ENCODE assay signal across 8 mouse cellular contexts in the genomic region with DNA sequence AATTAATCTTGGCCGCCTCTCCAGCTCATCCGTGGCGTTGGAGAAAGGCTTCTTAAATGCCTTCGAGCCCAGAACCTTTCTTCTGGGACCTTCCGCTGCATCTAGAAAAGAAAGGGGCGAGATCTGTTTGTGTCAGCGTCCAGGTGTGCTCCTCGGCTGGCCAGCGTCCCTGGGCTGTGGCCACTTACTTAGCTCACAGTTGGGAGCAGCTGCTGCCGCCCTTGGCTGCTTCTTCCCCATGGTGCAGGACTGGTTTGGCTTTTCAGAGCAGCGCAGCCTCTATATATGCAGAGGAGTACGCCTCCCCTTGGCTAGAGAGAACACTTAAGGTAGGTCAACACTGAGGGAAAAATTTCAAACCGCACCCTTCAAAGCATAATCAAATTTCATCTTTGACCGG. TPM values are rescaled to one million over a fixed set of nuclear protein-coding genes. Genes with fewer than 3 reads are reported as not detected.
DNase-seq lines count a peak whose midpoint lies in the region; ATAC-seq and TF ChIP-seq lines count a peak whose summit lies in the region.
"Had no signal": no experiment of that assay in that cellular context is flagged by ENCODE, and none has a peak within 500 bp of the region (broad histone marks: within the 10 kb centered on the region; RNA-seq: fewer than 3 reads in every experiment).

No protein-coding gene starts in this region.

- H3K4me3 ChIP-seq in C2C12 (ENCODE audit: insufficient read depth, poor library complexity, severe bottlenecking): no peak overlapping the region
- peak overlapping the region; percentile 93 for H3K4me3 ChIP-seq in E14TG2a.4 (replicated peaks; ENCODE audit: low read length)
- peak overlapping the region; percentile 93; the same call in 1 of the 2 replicates for H3K4me3 ChIP-seq in forebrain, postnatal 0 days (ENCODE audit: low read depth, low read length)
- H3K4me3 ChIP-seq in limb, embryonic 11.5 days (ENCODE audit: low read depth, low read length): peak overlapping the region; percentile 99
- H3K4me3 ChIP-seq in midbrain, embryonic 11.5 days (ENCODE audit: low read depth, low read length): peak overlapping the region; percentile 97; the same call in 1 of the 2 replicates

- H3K4me2 ChIP-seq in forebrain, postnatal 0 days (ENCODE audit: low read depth): peak overlapping the region; percentile 93
- peak overlapping the region; percentile 91 for H3K4me2 ChIP-seq in limb, embryonic 11.5 days (ENCODE audit: low read depth, severe bottlenecking)
- peak overlapping the region; percentile 86 for H3K4me2 ChIP-seq in midbrain, embryonic 11.5 days

- peaks cover 57% of the 10 kb centered on the region for H3K4me1 ChIP-seq in E14TG2a.4 (replicated peaks; ENCODE audit: low read depth, low read length)
- H3K4me1 ChIP-seq in forebrain, postnatal 0 days (ENCODE audit: insufficient read depth): peaks cover 12% of the 10 kb centered on the region; the same call in 1 of the 2 replicates
- H3K4me1 ChIP-seq in limb, embryonic 11.5 days (ENCODE audit: control insufficient read depth, insufficient read depth, low read length): peaks cover 22% of the 10 kb centered on the region
- peaks cover 16% of the 10 kb centered on the region for H3K4me1 ChIP-seq in midbrain, embryonic 11.5 days (ENCODE audit: control insufficient read depth, insufficient read depth, low read length)

- no peak for ATAC-seq in forebrain, postnatal 0 days
- ATAC-seq in limb, embryonic 11.5 days (ENCODE audit: insufficient number of reproducible peaks, low FRiP score, low TSS enrichment, low read depth): no peak
- ATAC-seq in midbrain, embryonic 11.5 days (ENCODE audit: low FRiP score): no peak

- DNase-seq in forebrain, postnatal 0 days: no peak
- DNase-seq in limb, embryonic 11.5 days (ENCODE audit: low spot score): peak; percentile 62
- DNase-seq in midbrain, embryonic 11.5 days (ENCODE audit: low spot score, missing footprints): peak; percentile 91
- no peak for DNase-seq in left cerebral cortex, adult 18-20 months (ENCODE audit: low spot score in 2 of 2)
- no peak for DNase-seq in left cerebral cortex, adult 9 months (ENCODE audit: low spot score in 2 of 2)

- no peaks in the 10 kb centered on the region for H3K9me3 ChIP-seq in E14TG2a.4 (ENCODE audit: low read length)
- H3K9me3 ChIP-seq in forebrain, postnatal 0 days (ENCODE audit: low read length): no peaks in the 10 kb centered on the region
- no peaks in the 10 kb centered on the region for H3K9me3 ChIP-seq in limb, embryonic 11.5 days (ENCODE audit: control insufficient read depth, low read length)
- no peaks in the 10 kb centered on the region for H3K9me3 ChIP-seq in midbrain, embryonic 11.5 days (ENCODE audit: control insufficient read depth, low read length)

- H3K36me3 ChIP-seq in C2C12 (ENCODE audit: control insufficient read depth, insufficient read depth): no peaks in the 10 kb centered on the region
- no peaks in the 10 kb centered on the region for H3K36me3 ChIP-seq in E14TG2a.4 (ENCODE audit: insufficient read depth, low read length)
- H3K36me3 ChIP-seq in forebrain, postnatal 0 days (ENCODE audit: insufficient read depth): no peaks in the 10 kb centered on the region
- no peaks in the 10 kb centered on the region for H3K36me3 ChIP-seq in limb, embryonic 11.5 days (ENCODE audit: control insufficient read depth, insufficient read depth, low read length)
- no peaks in the 10 kb centered on the region for H3K36me3 ChIP-seq in midbrain, embryonic 11.5 days (ENCODE audit: control insufficient read depth, insufficient read depth, low read length)

- H3K79me3 ChIP-seq in C2C12 (ENCODE audit: low read depth): peaks cover 27% of the 10 kb centered on the region

- H3K9ac ChIP-seq in forebrain, postnatal 0 days: peak overlapping the region; percentile 2; the same call in 1 of the 2 replicates
- 0 out of 2 replicates have a peak overlapping the region, but pooled peaks have one; percentile 3 for H3K9ac ChIP-seq in limb, embryonic 11.5 days (ENCODE audit: low read length)
- no peak overlapping the region; the same call in 1 of the 2 replicates for H3K9ac ChIP-seq in midbrain, embryonic 11.5 days (ENCODE audit: low read length)

- H3K79me2 ChIP-seq in C2C12 (ENCODE audit: control insufficient read depth, insufficient read depth): peaks cover 38% of the 10 kb centered on the region

- H3ac ChIP-seq in C2C12 (ENCODE audit: control insufficient read depth, insufficient read length, low read depth): peak overlapping the region; percentile 10

- H3K27me3 ChIP-seq in C2C12 (ENCODE audit: control insufficient read depth, insufficient read depth, insufficient read length) (no peaks in the 10 kb centered on the region), E14TG2a.4 (ENCODE audit: insufficient read depth, low read length) (peaks cover 29% of the 10 kb centered on the region)
- H3K27me3 ChIP-seq in forebrain, postnatal 0 days (ENCODE audit: insufficient read depth, low read length): peaks cover 20% of the 10 kb centered on the region
- no peaks in the 10 kb centered on the region for H3K27me3 ChIP-seq in limb, embryonic 11.5 days (ENCODE audit: control insufficient read depth, insufficient read depth, low read length)
- peaks cover 17% of the 10 kb centered on the region for H3K27me3 ChIP-seq in midbrain, embryonic 11.5 days (ENCODE audit: control insufficient read depth, insufficient read depth, low read length)

- no peak overlapping the region for H3K27ac ChIP-seq in forebrain, postnatal 0 days (ENCODE audit: low read depth, low read length)
- no peak overlapping the region for H3K27ac ChIP-seq in limb, embryonic 11.5 days (replicated peaks; ENCODE audit: low read depth, low read length)
- no peak overlapping the region for H3K27ac ChIP-seq in midbrain, embryonic 11.5 days (ENCODE audit: low read depth, low read length)

- 4% methylated on average over 14 of the region's 14 CpGs for WGBS in forebrain, postnatal 0 days
- 3% methylated on average over 14 of the region's 14 CpGs for WGBS in limb, embryonic 11.5 days
- 5% methylated on average over 14 of the region's 14 CpGs for WGBS in midbrain, embryonic 11.5 days

- no peak for TF ChIP-seq CTCF in C2C12 (IDR thresholded peaks at IDR 0.05; ENCODE audit: control insufficient read depth, insufficient read depth, insufficient read length)
- TF ChIP-seq CTCF in E14TG2a.4 (conservative IDR thresholded peaks at IDR 0.05; ENCODE audit: low read length): no peak
- no peak for TF ChIP-seq CTCF in forebrain, postnatal 0 days (IDR thresholded peaks at IDR 0.05; ENCODE audit: low read depth)

TF ChIP-seq in C2C12, 6 proteins besides CTCF, POLR2A, EP300 and RAD21:
- TF ChIP-seq MAX (IDR thresholded peaks at IDR 0.05): no peak
- TF ChIP-seq FOSL1 (IDR thresholded peaks at IDR 0.05; ENCODE audit: insufficient read depth, low read length, poor library complexity, severe bottlenecking): no peak
- no peak for TF ChIP-seq MYOG (IDR thresholded peaks at IDR 0.05; ENCODE audit: control insufficient read depth, extremely low read depth, insufficient read length)
- no peak for TF ChIP-seq USF1 (IDR thresholded peaks at IDR 0.05; ENCODE audit: low read depth)
- TF ChIP-seq MYOD1 (IDR thresholded peaks at IDR 0.05; ENCODE audit: control insufficient read depth, insufficient read length, low read depth): no peak
- no peak for TF ChIP-seq CEBPB (IDR thresholded peaks at IDR 0.05; ENCODE audit: low read depth)

RNA-seq across cellular contexts. Expression of gene Slc11a2, which starts 1.0 kb away (rescaled TPM):
- polyA plus RNA-seq in C2C12 (2012; fragmentation: generic; extraction: Trizol): 34.3 TPM
- 23.2 and 36.8 TPM in 2 replicates for total RNA-seq in forebrain, postnatal 0 days (2014; rRNA removed)
- polyA plus RNA-seq in forebrain, postnatal 0 days (2015; fragmentation: Nextera tagmentation; extraction: Ambion mirVana): 17.2 and 17.6 TPM in 2 replicates
- polyA plus RNA-seq in limb, embryonic 11.5 days (2014; fragmentation: Nextera tagmentation; extraction: Ambion mirVana): 19.5 and 24.3 TPM in 2 replicates
- 18.2 and 22.2 TPM in 2 replicates for polyA plus RNA-seq in midbrain, embryonic 11.5 days (2014; fragmentation: Nextera tagmentation; extraction: Ambion mirVana)
- 10 to 100 TPM; 49.0 to 61.6 TPM for total RNA-seq in left cerebral cortex, adult 18-20 months (2021)

RNA-seq across cellular contexts. Expression of gene Gm5475, which starts 2.0 kb away (rescaled TPM):
- 0.02 TPM for polyA plus RNA-seq in C2C12 (2012; fragmentation: generic; extraction: Trizol)
- 0.08 TPM in 1 of 2 replicates, not detected in the other for total RNA-seq in forebrain, postnatal 0 days (2014; rRNA removed)
- 0.09 and 0.10 TPM in 2 replicates for polyA plus RNA-seq in forebrain, postnatal 0 days (2015; fragmentation: Nextera tagmentation; extraction: Ambion mirVana)
- polyA plus RNA-seq in limb, embryonic 11.5 days (2014; fragmentation: Nextera tagmentation; extraction: Ambion mirVana): not detected in 2 replicates
- not detected in 2 replicates for polyA plus RNA-seq in midbrain, embryonic 11.5 days (2014; fragmentation: Nextera tagmentation; extraction: Ambion mirVana)
- not detected for total RNA-seq in left cerebral cortex, adult 18-20 months (2021)

RNA-seq across cellular contexts. Expression of gene Letmd1, which starts 44.9 kb away (rescaled TPM):
- polyA plus RNA-seq in C2C12 (2012; fragmentation: generic; extraction: Trizol): 34.0 TPM
- total RNA-seq in forebrain, postnatal 0 days (2014; rRNA removed): 70.5 and 87.8 TPM in 2 replicates
- polyA plus RNA-seq in forebrain, postnatal 0 days (2015; fragmentation: Nextera tagmentation; extraction: Ambion mirVana): 45.3 and 52.5 TPM in 2 replicates
- polyA plus RNA-seq in limb, embryonic 11.5 days (2014; fragmentation: Nextera tagmentation; extraction: Ambion mirVana): 30.6 and 31.4 TPM in 2 replicates
- polyA plus RNA-seq in midbrain, embryonic 11.5 days (2014; fragmentation: Nextera tagmentation; extraction: Ambion mirVana): 41.0 and 42.5 TPM in 2 replicates
- 10 to 100 TPM; 55.3 to 63.7 TPM for total RNA-seq in left cerebral cortex, adult 18-20 months (2021)

RNA-seq across cellular contexts. Expression of gene Higd1c, which starts 59.6 kb away (rescaled TPM):
- polyA plus RNA-seq in C2C12 (2012; fragmentation: generic; extraction: Trizol): not detected
- not detected in 2 replicates for total RNA-seq in forebrain, postnatal 0 days (2014; rRNA removed)
- not detected in 2 replicates for polyA plus RNA-seq in forebrain, postnatal 0 days (2015; fragmentation: Nextera tagmentation; extraction: Ambion mirVana)
- polyA plus RNA-seq in limb, embryonic 11.5 days (2014; fragmentation: Nextera tagmentation; extraction: Ambion mirVana): not detected in 2 replicates
- not detected in 2 replicates for polyA plus RNA-seq in midbrain, embryonic 11.5 days (2014; fragmentation: Nextera tagmentation; extraction: Ambion mirVana)
- total RNA-seq in left cerebral cortex, adult 18-20 months (2021): not detected
- total RNA-seq: gastrocnemius, adult 8-10 months had no signal

Comparison
In these comparisons a context has a peak if more than half of its experiments do, and no peak if none do; other contexts are left out.
1. DNase-seq: peak in limb, embryonic 11.5 days (single experiment) and midbrain, embryonic 11.5 days (single experiment); none in forebrain, postnatal 0 days (single experiment), left cerebral cortex, adult 18-20 months (0 of 2) and left cerebral cortex, adult 9 months (0 of 2).
2. Peak in every context shown above with its lines, with median percentiles within 50 percentile points of each other: H3K4me2 ChIP-seq.